Mouse (Mus musculus) left cerebral cortex, adult 8-10 months (tissue): ENCODE results near the gene Chrm5. TPM values are rescaled to one million over a fixed set of nuclear protein-coding genes. Genes with fewer than 3 reads are reported as not detected.

Experiments used
- DNase-seq, 2 experiments: peaks; one replicate each; pipeline ENCODE4 v3.0.0; 2022; ENCODE audit warnings: low spot score in 2 of 2
- total RNA-seq, 4 experiments: library from RNA; stranded (reverse); gene quantifications; 2 replicates each; pipeline ENCODE4 v1.2.4; 2022

Chrm5 gene
- total RNA-seq, 4 experiments from 2014 or later, result 0.97 to 2.4 (median 1.7) TPM

DNA sequence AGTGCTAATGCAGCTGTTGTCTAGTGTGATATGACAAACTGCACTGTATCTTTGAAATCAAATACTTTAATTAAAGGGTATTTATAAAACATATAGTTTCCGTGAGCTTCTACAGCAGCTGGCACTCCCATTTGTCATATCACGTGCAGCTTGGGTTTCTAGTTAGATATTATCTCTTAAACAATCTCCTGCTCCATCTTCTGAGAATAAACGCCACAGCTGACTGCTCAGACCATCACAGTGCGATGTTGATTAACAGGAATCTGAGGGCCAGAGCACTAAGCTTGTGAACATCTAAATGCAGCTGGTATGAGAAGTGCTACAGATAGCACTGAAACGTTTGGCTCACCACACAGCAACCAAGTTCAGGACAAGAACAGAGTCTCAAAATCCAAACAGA is 50.2 kb downstream of the Chrm5 start:
- no peak for DNase-seq

DNA sequence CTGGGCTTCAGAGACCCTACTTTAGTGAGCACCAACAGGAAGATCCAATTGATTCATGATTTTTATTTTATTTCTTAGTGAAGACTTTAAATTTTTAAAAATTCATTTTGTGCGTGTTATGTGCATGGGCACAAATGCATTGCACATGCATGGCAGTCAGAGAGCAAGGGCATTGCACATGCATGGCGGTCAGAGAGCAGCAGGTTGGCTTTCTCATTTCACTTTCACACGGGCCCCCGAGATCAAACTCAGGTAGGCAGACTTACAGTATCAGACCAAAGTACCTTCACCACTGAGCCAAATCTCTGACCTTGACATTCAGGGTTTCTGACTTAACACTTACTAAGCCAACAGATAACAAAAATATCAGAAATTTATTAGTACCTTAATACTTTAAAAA is 50.9 kb downstream of the Chrm5 start:
- DNase-seq, result no peak

Other genes with a start within 250 kb of the Chrm5 start
- gene Lpcat4, start 241.3 kb downstream of the Chrm5 start, total RNA-seq, result 100 to 1,000 TPM; 153 to 175 (median 161) TPM
- under 1 TPM in 1 of 4 experiments, not detected in 3; 0.09 TPM for gene Nutm1, start 221.5 kb downstream of the Chrm5 start, total RNA-seq
- 10 to 100 TPM; 49.0 to 56.9 (median 52.8) TPM for gene Nop10, start 218.8 kb downstream of the Chrm5 start, total RNA-seq
- gene Slc12a6, start 214.9 kb downstream of the Chrm5 start, total RNA-seq, result 100 to 1,000 TPM; 105 to 127 (median 118) TPM
- gene Gm21985, start 214.5 kb downstream of the Chrm5 start, total RNA-seq, result 1 to 10 TPM; 1.9 to 4.3 (median 2.9) TPM
- 100 to 1,000 TPM; 147 to 150 (median 149) TPM for gene Emc4, start 112.7 kb downstream of the Chrm5 start, total RNA-seq
- 10 to 100 TPM; 12.5 to 15.1 (median 13.4) TPM for gene Katnbl1, start 101.6 kb downstream of the Chrm5 start, total RNA-seq
- gene Emc7, start 25.8 kb downstream of the Chrm5 start, total RNA-seq, result 10 to 100 TPM; 48.2 to 52.6 (median 50.1) TPM
- gene Aven, start 12.2 kb upstream of the Chrm5 start, total RNA-seq, result 10 to 100 TPM; 10.1 to 14.8 (median 13.1) TPM